Mouse (Mus musculus) hindbrain, embryonic 16.5 days (tissue): ENCODE results near the gene Pacrg. TPM values are rescaled to one million over a fixed set of nuclear protein-coding genes. Genes with fewer than 3 reads are reported as not detected.

Experiments
- ATAC-seq: fragments of 200-750 bp; cut with Nextera tagmentation; 2 replicates; pipeline ENCODE4 v1.8.0; 2017; ENCODE audit warnings: moderate TSS enrichment, moderate library complexity
- H3K27ac ChIP-seq: fragments of 300-500 bp; sonication (generic); 2 replicates; pipeline ENCODE4 v1.5.1; 2014; ENCODE audit warnings: low read depth, mild to moderate bottlenecking, control low read depth, low read length, moderate library complexity
- H3K27me3 ChIP-seq: fragments of 300-500 bp; sonication (generic); replicated peaks from 2 replicates; pipeline ENCODE4 v1.6.1; 2014; ENCODE audit warnings: low read length; ENCODE audit not compliant: control insufficient read depth, insufficient read depth
- H3K36me3 ChIP-seq: fragments of 300-500 bp; sonication (generic); 2 replicates; pipeline ENCODE4 v1.6.1; 2014; ENCODE audit warnings: mild to moderate bottlenecking, low read length, moderate library complexity, mixed read lengths; ENCODE audit not compliant: control insufficient read depth, insufficient read depth
- H3K4me1 ChIP-seq: fragments of 300-500 bp; sonication (generic); 2 replicates; pipeline ENCODE4 v1.6.1; 2014; ENCODE audit warnings: low read depth, low read length; ENCODE audit not compliant: control insufficient read depth, insufficient read depth
- H3K4me2 ChIP-seq: fragments of 300-500 bp; sonication (generic); 2 replicates; pipeline ENCODE4 v1.6.1; 2014; ENCODE audit warnings: mild to moderate bottlenecking, low read length, control low read depth, moderate library complexity
- H3K4me3 ChIP-seq: fragments of 300-500 bp; sonication (generic); 2 replicates; pipeline ENCODE4 v1.5.1; 2014; ENCODE audit warnings: mild to moderate bottlenecking, low read length, control low read depth, moderate library complexity
- H3K9ac ChIP-seq: fragments of 300-500 bp; sonication (generic); 2 replicates; pipeline ENCODE4 v1.6.1; 2014; ENCODE audit warnings: low read depth, mild to moderate bottlenecking, control low read depth, low read length, moderate library complexity
- H3K9me3 ChIP-seq: fragments of 300-500 bp; sonication (generic); 2 replicates; pipeline ENCODE4 v1.6.1; 2014; ENCODE audit warnings: mild to moderate bottlenecking, low read length, moderate library complexity; ENCODE audit not compliant: control insufficient read depth
- WGBS: fragments of 180-500 bp; shearing (Covaris S2); extraction: QIAGEN DNeasy Blood & Tissue Kit; methylation state at CpG from one replicate; pipeline ENCODE4 v1.1.7; 2014; 5-methylcytosine and 5-hydroxymethylcytosine counted together
- polyA plus RNA-seq: library from polyadenylated mRNA; unstranded; fragments of >200 nt; fragmentation: Nextera tagmentation; extraction: Ambion mirVana; gene quantifications from 2 replicates; pipeline ENCODE4 v1.2.1, GENCODE M21; 2015

Gene Pacrg
- polyA plus RNA-seq, 1 experiment from 2014 or later = 23.2 TPM

GRCm38 (mm10) chr17:10552295-10553056, 287.6 kb downstream of the Pacrg start:
- H3K4me3 ChIP-seq = no peak overlapping the region
- H3K4me2 ChIP-seq = no peak overlapping the region
- no peaks in the 10 kb centered on the region for H3K27me3 ChIP-seq
- WGBS = 93% methylated on average over 16 of the region's 16 CpGs
- ATAC-seq = no peak
- H3K4me1 ChIP-seq = no peaks in the 10 kb centered on the region
- H3K9ac ChIP-seq = no peak overlapping the region
- no peak overlapping the region for H3K27ac ChIP-seq
- no peaks in the 10 kb centered on the region for H3K9me3 ChIP-seq
- H3K36me3 ChIP-seq = no peaks in the 10 kb centered on the region

DNA sequence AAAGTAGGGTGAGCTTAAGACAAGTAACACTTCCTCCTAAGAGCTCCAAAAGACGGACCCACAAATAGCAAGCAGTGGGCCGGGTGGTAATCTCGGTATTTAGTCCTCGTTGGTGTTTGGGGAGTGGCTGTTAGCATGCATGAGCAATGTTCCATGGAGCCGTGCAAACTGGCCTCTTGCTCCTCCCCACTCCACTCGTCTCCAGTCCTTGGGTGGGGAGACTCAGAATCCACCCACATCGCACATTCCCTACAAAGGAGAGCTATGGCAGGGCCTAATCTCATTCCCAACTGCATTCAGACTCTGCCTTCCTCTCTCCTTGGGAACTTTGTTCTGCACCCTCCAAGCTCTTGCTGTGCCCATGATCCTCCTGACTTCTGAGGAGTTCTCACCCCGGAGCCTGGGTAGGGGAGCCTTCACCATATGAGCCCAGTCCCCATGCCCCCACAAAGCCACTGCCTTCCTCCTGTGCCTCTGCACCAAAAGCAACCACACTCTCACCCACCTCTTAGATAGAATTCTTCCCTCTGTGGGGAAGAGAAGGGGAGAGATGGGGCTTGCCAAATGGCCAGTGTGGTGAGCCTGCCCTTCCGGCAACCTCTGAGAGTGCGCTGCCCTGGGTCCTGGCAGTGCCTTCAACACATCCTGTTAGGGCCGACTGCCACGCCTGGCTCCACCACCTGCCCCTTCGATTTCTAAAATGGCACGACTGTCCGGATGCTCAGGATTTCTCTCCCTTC, 289.2 kb downstream of the Pacrg start:
- Histone ChIP-seq H3K9ac (no peak overlapping the region), H3K4me1 (no peaks in the 10 kb centered on the region), H3K9me3 (no peaks in the 10 kb centered on the region), H3K36me3 (no peaks in the 10 kb centered on the region), H3K27ac (no peak overlapping the region), H3K4me3 (no peak overlapping the region), H3K27me3 (no peaks in the 10 kb centered on the region), H3K4me2 (no peak overlapping the region)
- no peak for ATAC-seq
- WGBS = 74% methylated on average over 15 of the region's 15 CpGs

GRCm38 (mm10) chr17:10549825-10550224, 290.3 kb downstream of the Pacrg start:
- no peak overlapping the region for H3K4me3 ChIP-seq
- H3K9me3 ChIP-seq = no peaks in the 10 kb centered on the region
- H3K9ac ChIP-seq = no peak overlapping the region
- ATAC-seq = no peak
- H3K4me1 ChIP-seq = no peaks in the 10 kb centered on the region
- no peaks in the 10 kb centered on the region for H3K36me3 ChIP-seq
- no peaks in the 10 kb centered on the region for H3K27me3 ChIP-seq
- H3K4me2 ChIP-seq = no peak overlapping the region
- H3K27ac ChIP-seq = no peak overlapping the region
- 88% methylated on average over 3 of the region's 3 CpGs for WGBS

DNA sequence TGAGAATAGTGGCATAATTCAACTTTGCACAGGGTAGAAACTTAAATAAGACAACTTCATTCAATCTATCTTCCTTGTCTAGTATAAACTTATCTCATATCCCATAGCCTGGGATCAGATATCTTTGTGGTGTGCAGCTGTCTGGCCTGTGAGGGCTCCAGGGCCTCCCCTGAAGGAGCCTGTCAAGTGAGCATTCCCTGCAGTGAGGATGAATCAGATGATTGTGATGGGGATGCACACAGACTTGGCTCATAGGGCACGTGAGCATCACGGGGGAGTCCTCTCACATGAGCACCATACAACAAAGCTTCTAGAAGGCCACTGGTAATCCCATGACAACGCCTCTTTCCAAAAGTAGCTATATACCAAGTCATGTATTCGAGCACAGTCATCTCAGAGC, 291.1 kb downstream of the Pacrg start:
- no peak for ATAC-seq
- no peak overlapping the region for H3K9ac ChIP-seq
- no peak overlapping the region for H3K27ac ChIP-seq
- 79% methylated on average over 4 of the region's 4 CpGs for WGBS
- H3K9me3 ChIP-seq = no peaks in the 10 kb centered on the region
- no peak overlapping the region for H3K4me2 ChIP-seq
- H3K36me3 ChIP-seq = no peaks in the 10 kb centered on the region
- no peak overlapping the region for H3K4me3 ChIP-seq
- H3K27me3 ChIP-seq = no peaks in the 10 kb centered on the region
- H3K4me1 ChIP-seq = no peaks in the 10 kb centered on the region

GRCm38 (mm10) chr17:10540772-10541171, 299.3 kb downstream of the Pacrg start:
- Histone ChIP-seq H3K4me2 (no peak overlapping the region), H3K4me1 (no peaks in the 10 kb centered on the region), H3K4me3 (no peak overlapping the region), H3K36me3 (no peaks in the 10 kb centered on the region), H3K9me3 (no peaks in the 10 kb centered on the region), H3K27ac (no peak overlapping the region), H3K9ac (no peak overlapping the region), H3K27me3 (no peaks in the 10 kb centered on the region)
- no peak for ATAC-seq
- WGBS = 83% methylated on average over 2 of the region's 2 CpGs

DNA sequence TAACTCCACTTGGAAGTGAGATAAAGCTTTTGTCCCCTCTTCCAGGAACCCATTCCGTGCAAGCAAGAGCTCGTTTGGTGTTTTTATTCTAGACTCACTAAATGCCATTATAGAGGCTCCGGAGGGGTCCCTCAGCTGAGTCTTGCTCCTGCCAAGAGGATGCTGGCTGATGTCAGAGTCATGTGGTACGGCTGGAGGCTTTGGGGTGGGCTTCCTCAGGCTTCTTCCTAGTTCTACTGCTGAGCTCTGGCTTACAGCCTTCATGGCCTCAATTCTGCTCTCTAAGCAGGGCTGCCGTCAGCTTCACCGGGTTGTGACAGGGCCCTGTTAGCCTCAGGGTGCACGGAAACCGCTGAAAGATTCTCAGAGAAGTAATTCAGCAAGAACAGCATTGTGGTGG, 305.9 kb downstream of the Pacrg start:
- no peak overlapping the region for H3K4me3 ChIP-seq
- H3K4me1 ChIP-seq = peaks cover 5% of the 10 kb centered on the region
- ATAC-seq = peak; percentile 86
- no peaks in the 10 kb centered on the region for H3K9me3 ChIP-seq
- peak overlapping the region; percentile 36 for H3K27ac ChIP-seq
- WGBS = 36% methylated on average over 8 of the region's 8 CpGs
- no peaks in the 10 kb centered on the region for H3K36me3 ChIP-seq
- H3K4me2 ChIP-seq = no peak overlapping the region
- H3K9ac ChIP-seq = no peak overlapping the region
- no peaks in the 10 kb centered on the region for H3K27me3 ChIP-seq

DNA sequence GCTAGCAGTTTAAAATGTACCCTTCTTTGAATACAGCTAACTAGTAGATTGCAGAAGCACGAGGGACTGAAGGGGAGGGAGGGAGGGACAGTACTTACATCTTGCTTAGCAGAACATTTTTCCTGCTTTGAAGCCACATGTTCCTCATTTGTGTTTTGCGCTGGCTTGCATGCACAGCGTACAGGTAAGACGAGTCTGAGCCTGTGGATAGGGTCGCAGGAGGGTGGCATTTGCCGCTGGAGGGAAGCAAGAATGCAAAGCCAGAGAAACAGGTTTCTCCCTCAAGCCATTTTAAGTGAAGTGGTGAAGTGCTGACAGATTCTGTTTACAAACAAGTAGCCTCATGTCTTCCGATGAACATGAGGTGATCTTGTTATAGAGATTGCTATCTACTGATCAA, 306.6 kb downstream of the Pacrg start:
- H3K9ac ChIP-seq = no peak overlapping the region
- no peak overlapping the region for H3K4me2 ChIP-seq
- H3K27ac ChIP-seq = no peak overlapping the region
- H3K9me3 ChIP-seq = no peaks in the 10 kb centered on the region
- no peak for ATAC-seq
- no peaks in the 10 kb centered on the region for H3K27me3 ChIP-seq
- no peaks in the 10 kb centered on the region for H3K36me3 ChIP-seq
- WGBS = 76% methylated on average over 7 of the region's 7 CpGs
- H3K4me3 ChIP-seq = no peak overlapping the region
- H3K4me1 ChIP-seq = peaks cover 5% of the 10 kb centered on the region

DNA sequence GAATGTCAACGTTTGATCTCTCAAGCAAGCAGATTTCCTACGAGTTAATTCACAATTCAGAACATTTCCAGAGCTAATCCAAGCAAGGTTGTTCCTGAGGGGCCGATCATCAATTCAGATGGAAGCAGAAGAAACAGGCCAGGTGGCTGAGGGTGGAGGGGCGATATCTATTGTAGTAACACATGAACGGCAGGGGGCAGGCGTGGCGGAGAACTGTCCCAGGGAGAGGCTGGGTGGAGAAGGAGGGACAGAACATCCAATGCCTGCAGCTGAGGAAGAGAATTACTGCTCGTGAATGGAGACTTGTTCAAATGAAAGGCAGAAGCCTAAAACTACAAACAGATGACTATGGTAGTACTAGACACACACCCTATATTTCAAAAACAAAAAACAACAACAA, 309.1 kb downstream of the Pacrg start:
- Histone ChIP-seq H3K4me2 (no peak overlapping the region), H3K4me3 (no peak overlapping the region), H3K27ac (no peak overlapping the region), H3K9me3 (no peaks in the 10 kb centered on the region), H3K36me3 (no peaks in the 10 kb centered on the region), H3K9ac (no peak overlapping the region), H3K4me1 (peaks cover 5% of the 10 kb centered on the region), H3K27me3 (no peaks in the 10 kb centered on the region)
- no peak for ATAC-seq
- WGBS = 27% methylated on average over 8 of the region's 8 CpGs

GRCm38 (mm10) chr17:10529329-10529955, 310.7 kb downstream of the Pacrg start:
- Histone ChIP-seq H3K9me3 (no peaks in the 10 kb centered on the region), H3K9ac (no peak overlapping the region), H3K4me2 (no peak overlapping the region), H3K36me3 (no peaks in the 10 kb centered on the region), H3K4me3 (no peak overlapping the region), H3K27ac (no peak overlapping the region), H3K27me3 (no peaks in the 10 kb centered on the region), H3K4me1 (peaks cover 5% of the 10 kb centered on the region)
- ATAC-seq = no peak
- WGBS = 65% methylated on average over 3 of the region's 3 CpGs
